Mouse (Mus musculus) hindbrain, embryonic 11.5 days (tissue): Measurements from ENCODE around the gene Tmem199. TPM values are rescaled to one million over a fixed set of nuclear protein-coding genes. Genes with fewer than 3 reads are reported as not detected.
"Not testable (repeated sequence)": the region's sequence is repeated elsewhere in the genome, so short reads cannot be mapped to it uniquely, and the experiment has no call there.

Experiments used
- ATAC-seq: fragments of 200-750 bp; cut with Nextera tagmentation; 2 replicates; pipeline ENCODE4 v1.8.0; 2017; ENCODE audit warnings: mild to moderate bottlenecking, moderate TSS enrichment, moderate library complexity; ENCODE audit not compliant: low FRiP score
- DNase-seq: peaks from one replicate; pipeline ENCODE4 v3.0.0-alpha.2; 2015; ENCODE audit warnings: low spot score
- H3K27ac ChIP-seq: fragments of 300-500 bp; sonication (generic); 2 replicates; pipeline ENCODE4 v1.5.1; 2014; ENCODE audit warnings: mild to moderate bottlenecking, low read depth, low read length
- H3K27me3 ChIP-seq: fragments of 300-500 bp; sonication (generic); 2 replicates; pipeline ENCODE4 v1.6.1; 2014; ENCODE audit warnings: mild to moderate bottlenecking, low read length, moderate library complexity, mixed read lengths; ENCODE audit not compliant: control insufficient read depth, insufficient read depth
- H3K36me3 ChIP-seq: fragments of 300-500 bp; sonication (generic); 2 replicates; pipeline ENCODE4 v1.6.1; 2014; ENCODE audit warnings: mild to moderate bottlenecking, low read length, moderate library complexity, mixed read lengths; ENCODE audit not compliant: control insufficient read depth, insufficient read depth
- H3K4me1 ChIP-seq: fragments of 300-500 bp; sonication (generic); replicated peaks from 2 replicates; pipeline ENCODE4 v1.6.1; 2014; ENCODE audit warnings: low read length, mixed read lengths; ENCODE audit not compliant: control insufficient read depth, insufficient read depth
- H3K4me2 ChIP-seq: fragments of 300-500 bp; sonication (generic); replicated peaks from 2 replicates; pipeline ENCODE4 v1.6.1; 2014; ENCODE audit warnings: mild to moderate bottlenecking, low read depth, low read length
- H3K4me3 ChIP-seq: fragments of 300-500 bp; sonication (generic); 2 replicates; pipeline ENCODE4 v1.5.1; 2014; ENCODE audit warnings: low read depth, low read length
- H3K9ac ChIP-seq: fragments of 300-500 bp; sonication (generic); 2 replicates; pipeline ENCODE4 v1.6.1; 2014; ENCODE audit warnings: low read depth, low read length
- H3K9me3 ChIP-seq: fragments of 300-500 bp; sonication (generic); 2 replicates; pipeline ENCODE4 v1.6.1; 2016; ENCODE audit warnings: low read length; ENCODE audit not compliant: control insufficient read depth
- WGBS: fragments of 180-500 bp; shearing (Covaris S2); extraction: QIAGEN DNeasy Blood & Tissue Kit; methylation state at CpG from one replicate; pipeline ENCODE4 v1.1.7; 2014; 5-methylcytosine and 5-hydroxymethylcytosine counted together
- polyA plus RNA-seq: library from polyadenylated mRNA; unstranded; fragments of >200 nt; fragmentation: Nextera tagmentation; extraction: Ambion mirVana; gene quantifications from 2 replicates; pipeline ENCODE4 v1.2.1, GENCODE M21; 2014

Gene Tmem199
- polyA plus RNA-seq, 1 experiment from 2014 or later: 95.8 TPM

- H3K9ac ChIP-seq, H3K9me3 ChIP-seq, H3K36me3 ChIP-seq, H3K4me1 ChIP-seq, H3K27me3 ChIP-seq, H3K27ac ChIP-seq, H3K4me3 ChIP-seq, DNase-seq, H3K4me2 ChIP-seq, ATAC-seq: not testable (repeated sequence)
- WGBS: 94% methylated on average over 9 of the region's 10 CpGs
Measured at GRCm38 (mm10) chr11:78531515-78531914, 19.5 kb upstream of the Tmem199 start.

DNA sequence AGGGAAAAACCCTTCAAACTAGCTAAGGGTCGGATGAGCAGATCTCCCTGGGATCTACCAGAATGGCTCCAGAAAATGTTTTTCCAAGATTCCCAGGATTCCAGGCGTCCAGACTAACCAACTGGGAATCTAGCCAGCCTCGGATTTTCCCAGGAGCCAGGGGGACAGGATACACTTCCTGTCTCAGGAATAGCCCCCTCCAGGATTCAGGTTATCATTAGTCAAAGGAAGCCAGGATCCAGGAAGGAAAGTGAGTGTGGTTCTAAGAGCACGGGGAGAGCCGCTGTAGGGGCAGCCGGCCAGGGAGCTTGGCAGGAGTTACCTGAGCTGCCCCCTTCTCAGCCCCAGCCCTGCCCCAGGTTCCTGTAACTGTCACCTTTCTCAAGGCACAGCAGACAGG, 19.1 kb upstream of the Tmem199 start:
- no peak for DNase-seq
- H3K9ac ChIP-seq: no peak overlapping the region
- H3K4me2 ChIP-seq: no peak overlapping the region
- WGBS: 84% methylated on average over 6 of the region's 6 CpGs
- no peak for ATAC-seq
- no peak overlapping the region for H3K27ac ChIP-seq
- H3K36me3 ChIP-seq: no peaks in the 10 kb centered on the region; the same call in 1 of the 2 replicates
- H3K9me3 ChIP-seq: no peaks in the 10 kb centered on the region
- H3K4me3 ChIP-seq: no peak overlapping the region
- no peaks in the 10 kb centered on the region; the same call in 1 of the 2 replicates for H3K4me1 ChIP-seq
- no peaks in the 10 kb centered on the region for H3K27me3 ChIP-seq

DNA sequence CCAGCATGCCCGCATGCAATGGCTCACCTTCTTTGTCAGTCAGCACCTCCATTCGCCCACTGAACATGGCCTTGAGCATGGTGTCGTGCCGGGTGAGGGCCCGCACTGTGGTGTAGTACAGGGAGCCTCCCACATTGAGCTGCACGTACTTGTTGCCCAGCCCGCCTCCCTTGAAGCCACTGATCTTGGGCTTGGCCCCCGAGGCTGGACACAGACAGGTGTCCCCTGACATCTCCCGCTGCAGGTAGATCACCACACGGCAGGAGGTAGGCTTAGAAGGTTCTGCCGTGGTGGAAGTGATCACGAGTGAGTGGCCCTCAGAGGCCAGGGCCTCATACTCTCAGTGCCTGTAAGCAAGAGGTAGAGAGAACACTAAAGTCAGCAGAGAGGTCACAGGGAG, 18.0 kb upstream of the Tmem199 start:
- WGBS: 91% methylated on average over 12 of the region's 12 CpGs
- no peaks in the 10 kb centered on the region for H3K9me3 ChIP-seq
- H3K4me1 ChIP-seq: no peaks in the 10 kb centered on the region; the same call in 1 of the 2 replicates
- no peaks in the 10 kb centered on the region for H3K27me3 ChIP-seq
- H3K36me3 ChIP-seq: peaks cover 1% of the 10 kb centered on the region; the same call in 1 of the 2 replicates
- no peak overlapping the region for H3K27ac ChIP-seq
- no peak overlapping the region for H3K4me2 ChIP-seq
- H3K4me3 ChIP-seq: no peak overlapping the region
- DNase-seq: no peak
- no peak for ATAC-seq
- H3K9ac ChIP-seq: no peak overlapping the region

- Histone ChIP-seq H3K9me3 (no peaks in the 10 kb centered on the region), H3K4me2 (no peak overlapping the region), H3K9ac (no peak overlapping the region), H3K4me3 (no peak overlapping the region), H3K36me3 (peaks cover 4% of the 10 kb centered on the region; the same call in 1 of the 2 replicates), H3K27me3 (no peaks in the 10 kb centered on the region), H3K4me1 (no peaks in the 10 kb centered on the region), H3K27ac (no peak overlapping the region)
- 82% methylated on average over 9 of the region's 9 CpGs for WGBS
- no peak for DNase-seq
- ATAC-seq: no peak
Measured at GRCm38 (mm10) chr11:78528714-78529113, 16.7 kb upstream of the Tmem199 start.

- H3K9me3 ChIP-seq: no peaks in the 10 kb centered on the region
- H3K27ac ChIP-seq: no peak overlapping the region
- ATAC-seq (no peak), DNase-seq (no peak)
- no peak overlapping the region for H3K4me2 ChIP-seq
- H3K36me3 ChIP-seq: peaks cover 12% of the 10 kb centered on the region
- no peak overlapping the region for H3K9ac ChIP-seq
- H3K27me3 ChIP-seq: no peaks in the 10 kb centered on the region
- no peaks in the 10 kb centered on the region for H3K4me1 ChIP-seq
- no peak overlapping the region for H3K4me3 ChIP-seq
- 91% methylated on average over 2 of the region's 2 CpGs for WGBS
Measured at GRCm38 (mm10) chr11:78524838-78525237, 12.9 kb upstream of the Tmem199 start.

- Histone ChIP-seq H3K4me2 (no peak overlapping the region), H3K27ac (no peak overlapping the region), H3K36me3 (peaks cover 14% of the 10 kb centered on the region), H3K9me3 (no peaks in the 10 kb centered on the region), H3K4me1 (no peaks in the 10 kb centered on the region), H3K9ac (no peak overlapping the region), H3K4me3 (no peak overlapping the region), H3K27me3 (no peaks in the 10 kb centered on the region)
- DNase-seq: no peak
- WGBS: 64% methylated on average over 9 of the region's 9 CpGs
- no peak for ATAC-seq
Measured at GRCm38 (mm10) chr11:78523241-78523955, 11.4 kb upstream of the Tmem199 start.

DNA sequence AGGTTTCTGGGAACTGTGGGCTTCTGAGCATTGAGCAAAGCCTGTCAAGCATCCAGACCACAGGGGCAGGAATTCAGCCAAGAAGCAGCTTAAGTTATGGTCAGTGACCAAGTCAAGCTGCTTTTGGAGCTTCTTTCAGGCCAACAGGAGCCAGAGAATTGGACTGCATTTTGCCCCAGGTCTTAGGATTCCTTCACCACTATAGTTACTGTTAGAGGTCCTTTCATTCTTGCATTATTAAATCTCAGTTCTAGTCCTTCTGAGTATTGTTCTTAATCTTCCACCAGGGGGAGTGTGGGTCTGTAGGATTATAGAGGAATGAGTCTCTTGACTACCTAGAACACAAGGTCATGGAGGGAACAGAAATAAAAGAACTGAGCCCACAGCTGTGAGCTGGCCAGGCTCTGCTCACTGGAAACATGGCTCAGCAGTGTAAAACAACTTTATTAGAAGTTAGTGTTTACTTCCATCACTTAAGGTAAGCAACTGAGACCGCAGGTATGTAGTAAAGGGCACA, 10.6 kb upstream of the Tmem199 start:
- H3K4me2 ChIP-seq: no peak overlapping the region
- 89% methylated on average over 1 of the region's 1 CpGs for WGBS
- H3K27ac ChIP-seq: no peak overlapping the region
- DNase-seq: no peak
- ATAC-seq: no peak
- H3K4me3 ChIP-seq: no peak overlapping the region
- H3K4me1 ChIP-seq: no peaks in the 10 kb centered on the region
- H3K36me3 ChIP-seq: peaks cover 17% of the 10 kb centered on the region
- no peaks in the 10 kb centered on the region for H3K9me3 ChIP-seq
- H3K27me3 ChIP-seq: no peaks in the 10 kb centered on the region
- no peak overlapping the region for H3K9ac ChIP-seq

DNA sequence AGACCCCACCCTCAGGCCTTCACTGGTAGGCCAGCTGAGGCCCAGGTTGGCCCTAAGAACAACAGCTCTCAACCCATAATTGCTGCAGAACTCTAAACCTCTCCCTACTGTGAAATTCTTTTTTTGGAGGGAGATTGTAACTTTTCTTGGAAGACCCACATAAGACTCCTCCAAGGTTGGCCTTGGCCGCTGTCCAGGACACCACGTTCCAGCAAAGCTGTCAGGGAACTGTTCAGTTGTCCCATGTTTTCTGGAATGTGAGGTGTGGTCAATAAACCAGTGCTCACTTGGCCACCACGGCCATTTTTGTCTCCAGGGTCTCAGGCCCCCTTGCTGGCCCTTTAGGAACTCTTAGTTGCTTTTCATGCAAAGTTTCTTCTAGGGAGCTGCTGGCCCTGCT, 9.9 kb upstream of the Tmem199 start:
- no peak for ATAC-seq
- no peak overlapping the region for H3K4me3 ChIP-seq
- no peak overlapping the region for H3K4me2 ChIP-seq
- no peaks in the 10 kb centered on the region for H3K27me3 ChIP-seq
- peaks cover 17% of the 10 kb centered on the region for H3K36me3 ChIP-seq
- H3K9ac ChIP-seq: no peak overlapping the region
- no peak for DNase-seq
- no peak overlapping the region for H3K27ac ChIP-seq
- no peaks in the 10 kb centered on the region for H3K4me1 ChIP-seq
- no peaks in the 10 kb centered on the region for H3K9me3 ChIP-seq
- 87% methylated on average over 3 of the region's 3 CpGs for WGBS

DNA sequence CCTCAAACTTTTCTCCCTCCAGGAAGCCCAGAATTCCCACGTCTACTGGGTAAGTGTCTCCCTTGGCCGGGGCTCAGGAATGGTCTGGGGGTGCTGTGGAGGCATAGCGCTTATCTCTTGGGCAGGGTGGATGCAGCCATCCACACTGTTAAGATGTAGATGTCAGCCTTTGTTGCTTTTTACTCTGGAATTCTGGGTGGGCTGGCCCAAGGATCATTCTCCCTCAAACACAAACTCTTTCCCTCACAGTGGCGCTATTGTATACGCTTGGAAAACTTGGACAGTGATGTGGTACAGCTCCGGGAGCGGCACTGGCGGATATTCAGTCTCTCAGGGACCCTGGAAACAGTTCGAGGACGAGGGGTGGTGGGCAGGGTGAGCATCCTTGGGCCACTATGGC, 7.0 kb upstream of the Tmem199 start:
- no peak overlapping the region for H3K4me2 ChIP-seq
- no peak overlapping the region for H3K4me3 ChIP-seq
- no peak for ATAC-seq
- no peak overlapping the region for H3K9ac ChIP-seq
- H3K9me3 ChIP-seq: no peaks in the 10 kb centered on the region
- no peaks in the 10 kb centered on the region for H3K27me3 ChIP-seq
- H3K27ac ChIP-seq: no peak overlapping the region
- H3K36me3 ChIP-seq: peaks cover 20% of the 10 kb centered on the region
- no peak for DNase-seq
- no peaks in the 10 kb centered on the region for H3K4me1 ChIP-seq
- 89% methylated on average over 10 of the region's 10 CpGs for WGBS
